Mouse (Mus musculus): ENCODE data around the gene Tnfrsf13c. TPM values are rescaled to one million over a fixed set of nuclear protein-coding genes. Genes with fewer than 3 reads are reported as not detected.
A peak's percentile ranks its signal among the peaks of the same experiment; 100 is the strongest.

Gene Tnfrsf13c
- 0.12 TPM in 1 of 2 replicates, not detected in the other for polyA plus RNA-seq (2015; fragmentation: Nextera tagmentation; extraction: Ambion mirVana)

DNA sequence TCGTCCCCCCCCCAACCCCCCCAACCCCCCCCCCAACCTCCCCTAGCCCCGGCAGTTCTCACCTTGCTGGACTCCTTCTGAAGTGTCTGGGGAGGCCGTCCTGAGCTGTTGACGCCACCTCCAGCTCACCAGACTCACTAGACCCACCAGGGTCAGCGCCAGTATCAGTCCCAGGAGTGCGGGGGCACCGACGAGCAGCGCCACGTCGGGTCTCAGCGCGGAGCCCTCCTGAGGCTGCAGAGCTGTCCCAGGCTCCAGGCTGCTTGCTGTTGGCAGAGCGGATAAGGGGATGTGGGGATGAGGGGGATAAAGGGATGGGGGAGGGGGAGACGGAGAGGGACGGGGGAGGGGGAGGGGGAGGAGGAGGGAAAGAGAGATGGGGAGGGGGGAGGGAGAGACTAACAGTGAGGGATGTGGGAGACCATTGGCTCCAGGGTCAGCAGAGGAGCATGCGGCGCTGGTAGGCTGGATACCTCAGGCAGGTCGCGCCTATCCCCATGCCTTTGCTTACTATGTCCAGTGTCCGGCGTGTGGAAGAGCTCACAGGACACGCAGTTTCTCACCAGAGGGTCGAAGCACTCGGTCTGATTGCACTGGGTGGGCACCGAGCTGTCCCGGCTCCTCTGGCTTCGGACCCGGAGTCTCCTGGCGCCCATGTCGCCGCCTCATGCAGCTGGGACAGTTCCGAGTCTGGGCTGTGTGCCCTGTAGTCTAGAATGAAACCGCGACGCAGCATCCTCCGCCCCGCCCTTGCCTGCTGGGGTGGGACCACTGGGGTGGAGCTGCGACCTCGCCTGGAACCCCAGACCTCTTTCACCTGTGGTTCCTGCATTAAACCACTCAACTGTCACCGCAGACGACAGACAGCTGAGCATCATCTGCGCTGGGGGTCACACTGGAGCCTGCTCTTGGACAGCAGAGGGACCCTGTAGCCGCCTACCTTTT is at the start of gene Tnfrsf13c:
TSS of gene Tnfrsf13c (minus strand) at position 713 of the 945 bp plus-strand sequence.
- Histone ChIP-seq H3K27me3 (peaks cover 36% of the 10 kb centered on the region), H3K27ac (no peak within 1 kb of the TSS), H3K4me3 (peak within 1 kb of the TSS; percentile 31), H3K9me3 (no peaks in the 10 kb centered on the region), H3K36me3 (no peaks in the 10 kb centered on the region), H3K4me1 (peaks cover 10% of the 10 kb centered on the region), H3K4me2 (peak within 1 kb of the TSS; percentile 58), H3K9ac (no peak within 1 kb of the TSS; the same call in 1 of the 2 replicates)
- WGBS: under 1% methylated on average over 44 of the region's 44 CpGs
- peak; percentile 51; the same call in 1 of the 2 replicates for ATAC-seq (ENCODE audit: borderline replicate concordance, extremely low read depth, low FRiP score, low TSS enrichment)

GRCm38 (mm10) chr15:82272295-82272694 is 48.1 kb upstream of the Tnfrsf13c start:
- 81% methylated on average over 6 of the region's 6 CpGs for whole genome bisulfite sequencing
- Histone ChIP-seq H3K27me3 (peaks cover 47% of the 10 kb centered on the region), H3K27ac (no peak overlapping the region), H3K9ac (no peak overlapping the region), H3K4me2 (no peak overlapping the region), H3K36me3 (no peaks in the 10 kb centered on the region), H3K9me3 (no peaks in the 10 kb centered on the region), H3K4me3 (no peak overlapping the region), H3K4me1 (peaks cover 15% of the 10 kb centered on the region)
- ATAC-seq (ENCODE audit: borderline replicate concordance, extremely low read depth, low FRiP score, low TSS enrichment): no peak

GRCm38 (mm10) chr15:82271201-82271600 is 47.0 kb upstream of the Tnfrsf13c start:
- Histone ChIP-seq H3K27me3 (peaks cover 43% of the 10 kb centered on the region), H3K27ac (no peak overlapping the region), H3K9me3 (no peaks in the 10 kb centered on the region), H3K4me3 (no peak overlapping the region), H3K9ac (no peak overlapping the region), H3K36me3 (no peaks in the 10 kb centered on the region), H3K4me1 (peaks cover 15% of the 10 kb centered on the region), H3K4me2 (no peak overlapping the region)
- ATAC-seq (ENCODE audit: borderline replicate concordance, extremely low read depth, low FRiP score, low TSS enrichment): no peak
- WGBS: 2% methylated on average over 5 of the region's 5 CpGs

DNA sequence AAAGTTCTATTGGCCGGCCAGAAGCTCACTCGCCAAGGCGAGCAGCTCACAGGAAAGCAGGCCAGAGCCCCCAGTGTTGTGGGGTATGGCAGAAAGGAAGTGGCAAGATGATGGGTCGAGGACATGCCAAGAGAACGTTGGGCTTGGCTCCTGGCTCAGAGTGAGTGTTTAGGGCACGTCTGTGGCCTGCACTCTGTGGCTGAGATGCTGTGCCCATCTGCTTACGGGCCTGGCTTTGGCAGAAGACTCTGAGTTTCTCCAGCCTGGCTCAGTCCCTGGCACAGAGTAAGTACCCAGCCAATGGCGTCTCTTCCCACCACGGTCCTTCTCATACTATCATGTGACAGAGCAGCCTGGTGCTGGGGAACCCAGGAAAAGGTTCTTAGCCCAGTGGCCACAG is 44.6 kb upstream of the Tnfrsf13c start:
- Histone ChIP-seq H3K9ac (no peak overlapping the region), H3K36me3 (no peaks in the 10 kb centered on the region)

DNA sequence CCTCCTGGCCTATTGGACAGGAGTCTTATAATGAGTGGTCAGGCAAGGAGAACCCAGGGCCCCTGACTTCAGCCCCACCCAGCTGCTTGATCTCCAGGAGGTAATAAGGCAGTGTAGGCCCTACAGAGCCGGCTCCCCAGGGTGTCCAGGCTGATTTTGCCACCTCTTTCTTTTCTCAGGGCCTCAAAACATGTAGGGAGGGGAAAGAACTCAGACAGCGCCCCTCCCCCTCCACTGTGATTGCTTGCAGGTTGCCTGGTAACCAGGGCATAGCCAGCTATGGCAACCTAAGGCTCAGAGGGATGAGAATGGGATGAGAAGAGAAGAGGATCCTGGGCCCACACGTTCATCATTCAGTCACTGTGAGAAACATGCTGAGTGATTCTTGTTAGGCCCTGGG is 44.0 kb upstream of the Tnfrsf13c start:
- Histone ChIP-seq H3K27me3 (peaks cover 13% of the 10 kb centered on the region), H3K4me1 (no peaks in the 10 kb centered on the region), H3K9me3 (no peaks in the 10 kb centered on the region), H3K27ac (no peak overlapping the region), H3K9ac (no peak overlapping the region), H3K4me2 (no peak overlapping the region), H3K36me3 (no peaks in the 10 kb centered on the region), H3K4me3 (no peak overlapping the region)
- ATAC-seq (ENCODE audit: borderline replicate concordance, extremely low read depth, low FRiP score, low TSS enrichment): no peak
- WGBS: 23% methylated on average over 3 of the region's 3 CpGs

More for the DNA sequence above, 44.6 kb upstream of the Tnfrsf13c start:
- Histone ChIP-seq H3K4me3 (no peak overlapping the region), H3K27me3 (peaks cover 19% of the 10 kb centered on the region), H3K27ac (no peak overlapping the region), H3K4me2 (no peak overlapping the region), H3K4me1 (no peaks in the 10 kb centered on the region), H3K9me3 (no peaks in the 10 kb centered on the region)
- whole genome bisulfite sequencing: 73% methylated on average over 9 of the region's 9 CpGs
- ATAC-seq (ENCODE audit: borderline replicate concordance, extremely low read depth, low FRiP score, low TSS enrichment): no peak

DNA sequence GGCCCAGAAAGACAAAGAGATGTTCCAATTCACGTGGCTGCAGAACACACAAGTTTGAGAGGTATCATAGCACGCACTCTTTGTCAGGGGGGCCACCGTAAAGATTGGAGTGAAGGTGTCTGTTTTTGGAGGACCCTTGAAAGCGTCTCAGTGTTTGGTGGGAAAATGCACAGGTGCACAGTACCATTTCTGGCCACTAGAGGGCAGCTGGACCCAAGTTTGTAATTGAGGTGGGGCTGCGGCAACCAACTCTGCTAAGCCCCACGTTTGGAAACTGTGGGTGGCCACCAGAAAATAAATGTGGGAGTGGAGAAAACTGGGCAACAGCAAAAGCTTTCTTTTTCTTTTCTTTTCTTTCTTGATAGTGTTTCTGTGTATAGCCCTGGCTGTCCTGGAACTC is 42.2 kb upstream of the Tnfrsf13c start:
- Histone ChIP-seq H3K27ac (no peak overlapping the region), H3K4me1 (no peaks in the 10 kb centered on the region), H3K4me2 (no peak overlapping the region), H3K4me3 (no peak overlapping the region), H3K9me3 (no peaks in the 10 kb centered on the region), H3K27me3 (peaks cover under 1% of the 10 kb centered on the region; the same call in 1 of the 2 replicates), H3K9ac (no peak overlapping the region), H3K36me3 (no peaks in the 10 kb centered on the region)
- no peak for ATAC-seq (ENCODE audit: borderline replicate concordance, extremely low read depth, low FRiP score, low TSS enrichment)
- WGBS: 8% methylated on average over 6 of the region's 6 CpGs

GRCm38 (mm10) chr15:82259510-82259909 is 35.3 kb upstream of the Tnfrsf13c start:
- Histone ChIP-seq H3K9me3 (no peaks in the 10 kb centered on the region), H3K4me2 (no peak overlapping the region), H3K36me3 (no peaks in the 10 kb centered on the region), H3K27ac (no peak overlapping the region), H3K9ac (no peak overlapping the region), H3K4me3 (no peak overlapping the region), H3K27me3 (no peaks in the 10 kb centered on the region; the same call in 1 of the 2 replicates), H3K4me1 (no peaks in the 10 kb centered on the region)
- whole genome bisulfite sequencing: 12% methylated on average over 16 of the region's 16 CpGs
- 0 out of 2 replicates have a peak, but pooled peaks have one; percentile 27 for ATAC-seq (ENCODE audit: borderline replicate concordance, extremely low read depth, low FRiP score, low TSS enrichment)

DNA sequence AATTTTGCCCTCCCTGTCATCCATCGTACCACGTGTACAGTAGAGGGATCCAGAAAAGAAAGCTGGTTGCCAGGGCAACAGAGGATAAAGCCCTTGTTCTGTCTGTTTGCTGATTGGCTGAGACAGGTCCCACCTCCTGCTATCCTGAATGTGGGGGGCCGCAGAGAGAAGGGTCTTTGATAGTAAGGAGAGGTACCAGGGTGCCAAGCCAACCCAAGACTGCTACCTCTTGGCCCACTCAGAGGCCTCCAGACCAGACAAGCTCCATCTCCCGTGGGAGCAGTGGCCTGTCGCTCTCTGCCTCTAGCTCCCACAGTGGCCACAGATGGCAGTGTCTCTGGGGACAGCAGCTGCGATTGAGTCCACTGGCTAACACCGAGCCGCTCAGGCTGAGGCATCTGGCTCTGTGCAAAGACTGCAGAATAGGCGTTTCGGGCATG is 31.8 kb upstream of the Tnfrsf13c start:
- no peak; the same call in 1 of the 2 replicates for ATAC-seq (ENCODE audit: borderline replicate concordance, extremely low read depth, low FRiP score, low TSS enrichment)
- H3K36me3 ChIP-seq: no peaks in the 10 kb centered on the region
- no peak overlapping the region for H3K4me3 ChIP-seq
- H3K27ac ChIP-seq: no peak overlapping the region
- no peak overlapping the region for H3K9ac ChIP-seq
- H3K4me1 ChIP-seq: no peaks in the 10 kb centered on the region
- WGBS: 28% methylated on average over 10 of the region's 10 CpGs
- no peaks in the 10 kb centered on the region; the same call in 1 of the 2 replicates for H3K9me3 ChIP-seq
- H3K4me2 ChIP-seq: no peak overlapping the region
- no peaks in the 10 kb centered on the region for H3K27me3 ChIP-seq

GRCm38 (mm10) chr15:82255248-82255647 is 31.1 kb upstream of the Tnfrsf13c start:
- no peak overlapping the region for H3K4me2 ChIP-seq
- no peaks in the 10 kb centered on the region for H3K4me1 ChIP-seq
- H3K27ac ChIP-seq: no peak overlapping the region
- no peak overlapping the region for H3K9ac ChIP-seq
- no peaks in the 10 kb centered on the region; the same call in 1 of the 2 replicates for H3K9me3 ChIP-seq
- H3K4me3 ChIP-seq: no peak overlapping the region
- WGBS: 36% methylated on average over 4 of the region's 4 CpGs
- no peak for ATAC-seq (ENCODE audit: borderline replicate concordance, extremely low read depth, low FRiP score, low TSS enrichment)
- no peaks in the 10 kb centered on the region for H3K27me3 ChIP-seq
- H3K36me3 ChIP-seq: no peaks in the 10 kb centered on the region

DNA sequence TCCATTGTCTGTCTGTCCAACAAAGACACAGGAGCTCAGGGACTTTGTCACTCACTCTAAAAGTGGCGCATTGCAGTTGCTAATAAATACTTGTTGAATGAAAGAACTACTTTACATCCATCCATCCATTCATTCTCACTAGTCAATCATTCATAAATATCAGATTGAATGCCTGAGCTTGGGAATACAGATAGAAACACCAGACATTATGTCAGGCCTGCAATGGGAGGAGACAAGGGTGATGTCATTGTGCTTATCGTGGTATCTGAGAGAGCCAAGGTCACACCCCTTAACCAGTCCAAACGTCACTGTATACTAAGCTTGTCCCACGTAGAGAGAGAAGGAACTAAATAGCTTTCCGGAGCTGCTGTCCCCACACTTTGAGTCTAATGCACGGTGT is 27.9 kb upstream of the Tnfrsf13c start, which contains the start of gene 1500009C09Rik:
TSS of gene 1500009C09Rik (plus strand) at position 301 of the 400 bp plus-strand sequence.
- Histone ChIP-seq H3K9ac (no peak within 1 kb of the TSS), H3K36me3 (no peaks in the 10 kb centered on the region), H3K4me1 (no peaks in the 10 kb centered on the region), H3K4me2 (no peak within 1 kb of the TSS), H3K4me3 (no peak within 1 kb of the TSS), H3K9me3 (no peaks in the 10 kb centered on the region; the same call in 1 of the 2 replicates), H3K27ac (no peak within 1 kb of the TSS), H3K27me3 (no peaks in the 10 kb centered on the region)
- 81% methylated on average over 6 of the region's 6 CpGs for WGBS
- no peak for ATAC-seq (ENCODE audit: borderline replicate concordance, extremely low read depth, low FRiP score, low TSS enrichment)

- no peaks in the 10 kb centered on the region for H3K4me1 ChIP-seq
- no peaks in the 10 kb centered on the region for H3K36me3 ChIP-seq
- no peak overlapping the region for H3K27ac ChIP-seq
- WGBS: 96% methylated on average over 3 of the region's 3 CpGs
- no peaks in the 10 kb centered on the region for H3K27me3 ChIP-seq
- no peak for ATAC-seq (ENCODE audit: borderline replicate concordance, extremely low read depth, low FRiP score, low TSS enrichment)
- H3K4me3 ChIP-seq: no peak overlapping the region
- no peak overlapping the region for H3K9ac ChIP-seq
- H3K9me3 ChIP-seq: no peaks in the 10 kb centered on the region; the same call in 1 of the 2 replicates
- no peak overlapping the region for H3K4me2 ChIP-seq
Observed at GRCm38 (mm10) chr15:82251579-82251978, 27.4 kb upstream of the Tnfrsf13c start.

Data from lung, embryonic 15.5 days (tissue).